Mouse (Mus musculus) heart, postnatal 4 days (tissue): ENCODE results near the gene Tmem30b. TPM values are rescaled to one million over a fixed set of nuclear protein-coding genes. Genes with fewer than 3 reads are reported as not detected.
"Not testable (repeated sequence)": the region's sequence is repeated elsewhere in the genome, so short reads cannot be mapped to it uniquely, and the experiment has no call there.

ENCODE experiments used
- DNase-seq: peaks from one replicate; pipeline ENCODE4 v3.0.0; 2021
- total RNA-seq, 2 experiments: library from RNA; stranded (reverse); gene quantifications; 2 replicates each; pipeline ENCODE4 v1.2.3; 2021

Gene Tmem30b
- total RNA-seq: under 1 TPM; 0.31 to 0.32 TPM

GRCm38 (mm10) chr12:73546086-73546711, at the start of gene Tmem30b:
Tmem30b (minus strand) TSS chr12:73546392.
- DNase-seq: no peak

GRCm38 (mm10) chr12:73595226-73595625, 49.0 kb upstream of the Tmem30b start:
- DNase-seq: no peak

GRCm38 (mm10) chr12:73594177-73594745, 48.1 kb upstream of the Tmem30b start:
- no peak for DNase-seq

GRCm38 (mm10) chr12:73593021-73593798, 47.0 kb upstream of the Tmem30b start:
- DNase-seq: no peak

GRCm38 (mm10) chr12:73591625-73592024, 45.4 kb upstream of the Tmem30b start:
- DNase-seq: peak; percentile 75

- no peak for DNase-seq
Observed at GRCm38 (mm10) chr12:73590627-73591276, 44.6 kb upstream of the Tmem30b start.

- DNase-seq: no peak
Observed at GRCm38 (mm10) chr12:73587262-73587661, 41.1 kb upstream of the Tmem30b start.

GRCm38 (mm10) chr12:73585850-73586249, 39.7 kb upstream of the Tmem30b start:
- DNase-seq: no peak

- DNase-seq: peak; percentile 16
Observed at GRCm38 (mm10) chr12:73585241-73585801, 39.1 kb upstream of the Tmem30b start.

- DNase-seq: peak; percentile 87
Observed at GRCm38 (mm10) chr12:73584610-73585240, 38.5 kb upstream of the Tmem30b start, which contains the start of gene Prkch. Prkch (plus strand) TSS chr12:73584796.

- peak; percentile 62 for DNase-seq
Observed at GRCm38 (mm10) chr12:73583813-73584609, 37.8 kb upstream of the Tmem30b start.

GRCm38 (mm10) chr12:73583318-73583717, 37.1 kb upstream of the Tmem30b start:
- peak; percentile 40 for DNase-seq

GRCm38 (mm10) chr12:73580811-73581210, 34.6 kb upstream of the Tmem30b start:
- no peak for DNase-seq

- DNase-seq: no peak
Observed at GRCm38 (mm10) chr12:73578141-73578540, 31.9 kb upstream of the Tmem30b start.

- DNase-seq: peak; percentile 29
Observed at GRCm38 (mm10) chr12:73574632-73575031, 28.4 kb upstream of the Tmem30b start.

GRCm38 (mm10) chr12:73565620-73565969, 19.4 kb upstream of the Tmem30b start:
- DNase-seq: no peak

GRCm38 (mm10) chr12:73564795-73565619, 18.8 kb upstream of the Tmem30b start:
- no peak for DNase-seq

GRCm38 (mm10) chr12:73564176-73564575, 18.0 kb upstream of the Tmem30b start:
- DNase-seq: no peak

GRCm38 (mm10) chr12:73563122-73563521, 16.9 kb upstream of the Tmem30b start:
- not testable (repeated sequence) for DNase-seq

- no peak for DNase-seq
Observed at GRCm38 (mm10) chr12:73560091-73560490, 13.9 kb upstream of the Tmem30b start.
